Mouse (Mus musculus) limb, embryonic 10.5 days (tissue): Measurements from ENCODE around the gene Serpina5. TPM values are rescaled to one million over a fixed set of nuclear protein-coding genes. Genes with fewer than 3 reads are reported as not detected.
"Not testable (repeated sequence)": the region's sequence is repeated elsewhere in the genome, so short reads cannot be mapped to it uniquely, and the experiment has no call there.

Experiments used
- DNase-seq: peaks from one replicate; pipeline ENCODE4 v3.0.0-alpha.2; 2017; ENCODE audit warnings: low spot score
- H3K27ac ChIP-seq: fragments of 300-500 bp; sonication (generic); 2 replicates; pipeline ENCODE4 v1.5.1; 2016; ENCODE audit warnings: mild to moderate bottlenecking
- H3K27me3 ChIP-seq: fragments of 300-500 bp; sonication (generic); 2 replicates; pipeline ENCODE4 v1.6.1; 2016; ENCODE audit warnings: low read depth, mild to moderate bottlenecking; ENCODE audit not compliant: poor library complexity, severe bottlenecking
- H3K36me3 ChIP-seq: fragments of 300-500 bp; sonication (generic); 2 replicates; pipeline ENCODE4 v1.6.1; 2016; ENCODE audit warnings: mild to moderate bottlenecking, moderate library complexity
- H3K4me1 ChIP-seq: fragments of 300-500 bp; sonication (generic); 2 replicates; pipeline ENCODE4 v1.6.1; 2016
- H3K4me3 ChIP-seq: fragments of 300-500 bp; sonication (generic); 2 replicates; pipeline ENCODE4 v1.5.1; 2016; ENCODE audit warnings: mild to moderate bottlenecking, moderate library complexity
- H3K9me3 ChIP-seq: fragments of 300-500 bp; sonication (generic); replicated peaks from 2 replicates; pipeline ENCODE4 v1.6.1; 2016; ENCODE audit warnings: mild to moderate bottlenecking
- WGBS: fragments of 180-500 bp; shearing (Covaris S2); methylation state at CpG from one replicate; pipeline ENCODE4 v1.1.7; 2016; 5-methylcytosine and 5-hydroxymethylcytosine counted together
- polyA plus RNA-seq: library from polyadenylated mRNA; unstranded; fragments of >200 nt; fragmentation: Nextera tagmentation; extraction: Ambion mirVana; gene quantifications from 2 replicates; pipeline ENCODE4 v1.2.1, GENCODE M21; 2016

Gene Serpina5
- polyA plus RNA-seq, 1 experiment from 2014 or later, result not detected

GRCm38 (mm10) chr12:104090119-104090518 is 10.8 kb upstream of the Serpina5 start:
- Histone ChIP-seq H3K36me3 (no peaks in the 10 kb centered on the region), H3K4me1 (no peaks in the 10 kb centered on the region), H3K4me3 (no peak overlapping the region), H3K9me3 (no peaks in the 10 kb centered on the region), H3K27me3 (no peaks in the 10 kb centered on the region), H3K27ac (no peak overlapping the region)
- no peak for DNase-seq
- WGBS, result 86% methylated on average over 2 of the region's 2 CpGs

GRCm38 (mm10) chr12:104091303-104091702 is 9.6 kb upstream of the Serpina5 start:
- Histone ChIP-seq H3K27ac (no peak overlapping the region), H3K9me3 (no peaks in the 10 kb centered on the region), H3K4me3 (no peak overlapping the region), H3K4me1 (no peaks in the 10 kb centered on the region), H3K36me3 (no peaks in the 10 kb centered on the region), H3K27me3 (no peaks in the 10 kb centered on the region)
- DNase-seq, result no peak
- 92% methylated on average over 1 of the region's 1 CpGs for WGBS

GRCm38 (mm10) chr12:104105847-104106246 is 4.9 kb downstream of the Serpina5 start:
- no peaks in the 10 kb centered on the region for H3K36me3 ChIP-seq
- no peaks in the 10 kb centered on the region for H3K9me3 ChIP-seq
- H3K4me3 ChIP-seq, result no peak overlapping the region
- no peaks in the 10 kb centered on the region for H3K4me1 ChIP-seq
- no peak overlapping the region for H3K27ac ChIP-seq
- no peaks in the 10 kb centered on the region for H3K27me3 ChIP-seq
- no peak for DNase-seq

- no peaks in the 10 kb centered on the region for H3K36me3 ChIP-seq
- DNase-seq, result no peak
- H3K27ac ChIP-seq, result no peak overlapping the region
- H3K27me3 ChIP-seq, result no peaks in the 10 kb centered on the region
- H3K4me1 ChIP-seq, result no peaks in the 10 kb centered on the region
- no peaks in the 10 kb centered on the region for H3K9me3 ChIP-seq
- no peak overlapping the region for H3K4me3 ChIP-seq
Observed at GRCm38 (mm10) chr12:104106919-104107318, 6.0 kb downstream of the Serpina5 start.

- no peaks in the 10 kb centered on the region for H3K9me3 ChIP-seq
- H3K4me3 ChIP-seq, result no peak overlapping the region
- WGBS, result 85% methylated on average over 2 of the region's 2 CpGs
- H3K4me1 ChIP-seq, result no peaks in the 10 kb centered on the region
- H3K27me3 ChIP-seq, result no peaks in the 10 kb centered on the region
- H3K36me3 ChIP-seq, result no peaks in the 10 kb centered on the region
- H3K27ac ChIP-seq, result no peak overlapping the region
- no peak for DNase-seq
Observed at GRCm38 (mm10) chr12:104108507-104108906, 7.6 kb downstream of the Serpina5 start.

- WGBS, result 92% methylated on average over 11 of the region's 11 CpGs
Observed at GRCm38 (mm10) chr12:104112333-104112732, 11.4 kb downstream of the Serpina5 start, which contains the start of gene Serpina3a. Gene Serpina3a, plus strand, starts transcription at chr12:104112724.

GRCm38 (mm10) chr12:104114921-104115579 is 14.1 kb downstream of the Serpina5 start:
- Histone ChIP-seq H3K36me3 (no peaks in the 10 kb centered on the region), H3K27me3 (no peaks in the 10 kb centered on the region)
- 68% methylated on average over 3 of the region's 3 CpGs for WGBS

More at GRCm38 (mm10) chr12:104112333-104112732, 11.4 kb downstream of the Serpina5 start, which contains the start of gene Serpina3a:
- H3K9me3 ChIP-seq, H3K36me3 ChIP-seq, H3K4me3 ChIP-seq, H3K27ac ChIP-seq, DNase-seq, H3K4me1 ChIP-seq, H3K27me3 ChIP-seq: not testable (repeated sequence)

GRCm38 (mm10) chr12:104123097-104123496 is 22.2 kb downstream of the Serpina5 start:
- Histone ChIP-seq H3K4me3 (no peak overlapping the region), H3K27ac (no peak overlapping the region), H3K4me1 (no peaks in the 10 kb centered on the region), H3K27me3 (no peaks in the 10 kb centered on the region), H3K36me3 (no peaks in the 10 kb centered on the region), H3K9me3 (no peaks in the 10 kb centered on the region)
- no peak for DNase-seq
- WGBS, result 87% methylated on average over 1 of the region's 1 CpGs

More at GRCm38 (mm10) chr12:104114921-104115579, 14.1 kb downstream of the Serpina5 start:
- DNase-seq, result no peak
- Histone ChIP-seq H3K4me3 (no peak overlapping the region), H3K27ac (no peak overlapping the region), H3K4me1 (no peaks in the 10 kb centered on the region), H3K9me3 (no peaks in the 10 kb centered on the region)

GRCm38 (mm10) chr12:104123996-104124395 is 23.1 kb downstream of the Serpina5 start:
- H3K27me3 ChIP-seq, result no peaks in the 10 kb centered on the region
- no peak for DNase-seq
- H3K27ac ChIP-seq, result no peak overlapping the region
- no peak overlapping the region for H3K4me3 ChIP-seq
- H3K9me3 ChIP-seq, result no peaks in the 10 kb centered on the region
- 89% methylated on average over 2 of the region's 2 CpGs for WGBS
- no peaks in the 10 kb centered on the region for H3K36me3 ChIP-seq
- no peaks in the 10 kb centered on the region for H3K4me1 ChIP-seq

GRCm38 (mm10) chr12:104125021-104125560 is 24.2 kb downstream of the Serpina5 start:
- no peak overlapping the region for H3K4me3 ChIP-seq
- H3K27ac ChIP-seq, result no peak overlapping the region
- no peak for DNase-seq
- no peaks in the 10 kb centered on the region for H3K36me3 ChIP-seq
- no peaks in the 10 kb centered on the region for H3K4me1 ChIP-seq
- WGBS, result 87% methylated on average over 5 of the region's 5 CpGs
- H3K27me3 ChIP-seq, result no peaks in the 10 kb centered on the region
- H3K9me3 ChIP-seq, result no peaks in the 10 kb centered on the region

- H3K36me3 ChIP-seq, result no peaks in the 10 kb centered on the region
- DNase-seq, result no peak
- WGBS, result 86% methylated on average over 5 of the region's 5 CpGs
- H3K4me3 ChIP-seq, result no peak within 1 kb of the TSS
- no peaks in the 10 kb centered on the region for H3K27me3 ChIP-seq
- no peaks in the 10 kb centered on the region for H3K9me3 ChIP-seq
- no peaks in the 10 kb centered on the region for H3K4me1 ChIP-seq
- no peak within 1 kb of the TSS for H3K27ac ChIP-seq
Observed at GRCm38 (mm10) chr12:104127696-104128095, 26.8 kb downstream of the Serpina5 start, which contains the start of gene Serpina3b. Gene Serpina3b, plus strand, starts transcription at chr12:104127996.

- Histone ChIP-seq H3K27me3 (no peaks in the 10 kb centered on the region), H3K4me3 (no peak overlapping the region), H3K4me1 (no peaks in the 10 kb centered on the region), H3K36me3 (no peaks in the 10 kb centered on the region), H3K9me3 (no peaks in the 10 kb centered on the region), H3K27ac (no peak overlapping the region)
- no peak for DNase-seq
Observed at GRCm38 (mm10) chr12:104131041-104131440, 30.1 kb downstream of the Serpina5 start.

- no peaks in the 10 kb centered on the region for H3K27me3 ChIP-seq
- H3K9me3 ChIP-seq, result no peaks in the 10 kb centered on the region
- no peak overlapping the region for H3K27ac ChIP-seq
- H3K4me1 ChIP-seq, result no peaks in the 10 kb centered on the region
- H3K36me3 ChIP-seq, result no peaks in the 10 kb centered on the region
- WGBS, result 82% methylated on average over 2 of the region's 2 CpGs
- H3K4me3 ChIP-seq, result no peak overlapping the region
- peak; percentile 2 for DNase-seq
Observed at GRCm38 (mm10) chr12:104138216-104138615, 37.3 kb downstream of the Serpina5 start.
